Mouse (Mus musculus) cerebellum, adult (tissue): ENCODE data around the gene Krtap28-10.
"Not testable (repeated sequence)": the region's sequence is repeated elsewhere in the genome, so short reads cannot be mapped to it uniquely, and the experiment has no call there.

ENCODE experiments used
- ATAC-seq: cut with Nextera tagmentation; 2 replicates; pipeline ENCODE4 v1.9.2; 2017; ENCODE audit warnings: mild to moderate bottlenecking, moderate library complexity, mixed read lengths; ENCODE audit not compliant: insufficient number of reproducible peaks, low FRiP score, low TSS enrichment

Krtap28-10 gene

GRCm38 (mm10) chr1:83015329-83015879, 26.9 kb downstream of the Krtap28-10 start:
- no peak for ATAC-seq

GRCm38 (mm10) chr1:83014477-83014876, 27.8 kb downstream of the Krtap28-10 start:
- no peak for ATAC-seq

GRCm38 (mm10) chr1:83007471-83007870, 34.8 kb downstream of the Krtap28-10 start:
- no peak for ATAC-seq

GRCm38 (mm10) chr1:83006218-83007179, 35.8 kb downstream of the Krtap28-10 start:
- no peak for ATAC-seq

- ATAC-seq = not testable (repeated sequence)
These were observed 42.0 kb downstream of the Krtap28-10 start, which contains the start of gene Gm47959 for GRCm38 (mm10) chr1:83000306-83000705. Gene Gm47959 (plus strand): TSS chr1:83000548.

GRCm38 (mm10) chr1:82993947-82994346, 48.3 kb downstream of the Krtap28-10 start:
- ATAC-seq = no peak

GRCm38 (mm10) chr1:82992093-82992492, 50.2 kb downstream of the Krtap28-10 start:
- ATAC-seq = no peak

- no peak for ATAC-seq
These were observed 50.7 kb downstream of the Krtap28-10 start for GRCm38 (mm10) chr1:82991596-82991995.
